Mouse (Mus musculus) ES-E14 (cell line): ENCODE measurements at regions not wholly inside any gene's neighbourhood (a gene's known extent, or its start where the extent isn't known, plus 50 kb on each side); places are given as distances from the start of the nearest gene placed in this dataset.

Experiments
- CHD2 ChIP-seq: IDR thresholded peaks from 2 replicates; pipeline ENCODE4 v1.6.1; 2014; ENCODE audit warnings: mild to moderate bottlenecking, low read depth, low read length, inconsistent platforms
- HCFC1 ChIP-seq: IDR thresholded peaks from 2 replicates; pipeline ENCODE4 v1.6.1; 2012; ENCODE audit warnings: low read length, inconsistent platforms, borderline replicate concordance; ENCODE audit not compliant: insufficient read depth
- ZC3H11A ChIP-seq: IDR thresholded peaks from 2 replicates; pipeline ENCODE4 v1.6.1; 2012; ENCODE audit warnings: low read depth, mild to moderate bottlenecking, inconsistent platforms, low read length, borderline replicate concordance

GRCm38 (mm10) chr6:51010536-51010935 lies 356.3 kb upstream of the Npvf start:
- no peak for TF ChIP-seq ZC3H11A
- no peak for TF ChIP-seq HCFC1
- TF ChIP-seq CHD2: no peak
